Mouse (Mus musculus) C2C12 (cell line): ENCODE results near the gene Hsd17b13. TPM values are rescaled to one million over a fixed set of nuclear protein-coding genes. Genes with fewer than 3 reads are reported as not detected.

ENCODE experiments used
- H3K27me3 ChIP-seq: one replicate; pipeline ENCODE4 v1.6.1; 2011; ENCODE audit not compliant: control insufficient read depth, insufficient read depth, insufficient read length
- H3K36me3 ChIP-seq: one replicate; pipeline ENCODE4 v1.6.1; 2011; ENCODE audit not compliant: control insufficient read depth, insufficient read depth
- H3K4me3 ChIP-seq: one replicate; pipeline ENCODE4 v1.5.1; 2011; ENCODE audit warnings: mild to moderate bottlenecking, control low read depth; ENCODE audit not compliant: poor library complexity, insufficient read depth, severe bottlenecking
- H3K79me2 ChIP-seq: one replicate; pipeline ENCODE4 v1.6.1; 2011; ENCODE audit not compliant: control insufficient read depth, insufficient read depth
- H3K79me3 ChIP-seq: one replicate; pipeline ENCODE4 v1.6.1; 2011; ENCODE audit warnings: low read depth, control low read depth
- H3ac ChIP-seq: one replicate; pipeline ENCODE3; 2011; ENCODE audit warnings: low read depth; ENCODE audit not compliant: control insufficient read depth, insufficient read length
- CEBPB ChIP-seq: IDR thresholded peaks from one replicate; pipeline ENCODE4 v1.6.1; 2011; ENCODE audit warnings: low read depth, mild to moderate bottlenecking, control low read depth, moderate library complexity
- CTCF ChIP-seq: IDR thresholded peaks from one replicate; pipeline ENCODE4 v1.5.1; 2011; ENCODE audit not compliant: control insufficient read depth, insufficient read depth, insufficient read length
- FOSL1 ChIP-seq: IDR thresholded peaks from one replicate; pipeline ENCODE4 v1.8.0; 2011; ENCODE audit warnings: mild to moderate bottlenecking, low read length; ENCODE audit not compliant: poor library complexity, insufficient read depth, severe bottlenecking
- MAX ChIP-seq: IDR thresholded peaks from one replicate; pipeline ENCODE4 v1.6.1; 2011; ENCODE audit warnings: mild to moderate bottlenecking, control low read depth
- MYOD1 ChIP-seq: IDR thresholded peaks from one replicate; pipeline ENCODE4 v1.6.1; 2011; ENCODE audit warnings: low read depth; ENCODE audit not compliant: control insufficient read depth, insufficient read length
- MYOG ChIP-seq: IDR thresholded peaks from one replicate; pipeline ENCODE4 v1.6.1; 2011; ENCODE audit not compliant: control insufficient read depth, insufficient read length; ENCODE audit errors: extremely low read depth
- USF1 ChIP-seq: IDR thresholded peaks from one replicate; pipeline ENCODE4 v1.6.1; 2011; ENCODE audit warnings: low read depth, mild to moderate bottlenecking, control low read depth, moderate library complexity
- polyA plus RNA-seq: library from polyadenylated mRNA; unstranded; fragments of >200 nt; fragmentation: generic; extraction: Trizol; gene quantifications from one replicate; pipeline ENCODE4 v1.2.1, GENCODE M21; 2012; ENCODE audit warnings: missing spikeins

Gene Hsd17b13
- polyA plus RNA-seq, 1 experiment = not detected

- H3K27me3 ChIP-seq = no peaks in the 10 kb centered on the region
- no peaks in the 10 kb centered on the region for H3K36me3 ChIP-seq
- no peak overlapping the region for H3ac ChIP-seq
- TF ChIP-seq CTCF = no peak
- TF ChIP-seq MAX = no peak
- no peak for TF ChIP-seq CEBPB
- no peak for TF ChIP-seq FOSL1
- TF ChIP-seq MYOD1 = no peak
- no peak for TF ChIP-seq USF1
- no peak for TF ChIP-seq MYOG
- no peak overlapping the region for H3K4me3 ChIP-seq
- no peaks in the 10 kb centered on the region for H3K79me2 ChIP-seq
- no peaks in the 10 kb centered on the region for H3K79me3 ChIP-seq
Measured at GRCm38 (mm10) chr5:104003955-104004354, 26.7 kb upstream of the Hsd17b13 start.

GRCm38 (mm10) chr5:104003256-104003931 is 26.2 kb upstream of the Hsd17b13 start:
- no peak for TF ChIP-seq MYOG
- TF ChIP-seq MAX = no peak
- no peak for TF ChIP-seq USF1
- TF ChIP-seq CEBPB = no peak
- TF ChIP-seq FOSL1 = no peak
- no peak for TF ChIP-seq CTCF
- no peak for TF ChIP-seq MYOD1
- no peaks in the 10 kb centered on the region for H3K79me3 ChIP-seq
- H3ac ChIP-seq = no peak overlapping the region
- no peaks in the 10 kb centered on the region for H3K27me3 ChIP-seq
- H3K36me3 ChIP-seq = no peaks in the 10 kb centered on the region
- no peak overlapping the region for H3K4me3 ChIP-seq
- no peaks in the 10 kb centered on the region for H3K79me2 ChIP-seq

- TF ChIP-seq MYOD1 (no peak), MAX (no peak), CTCF (no peak), MYOG (no peak), CEBPB (no peak), USF1 (no peak), FOSL1 (no peak)
- Histone ChIP-seq H3K27me3 (no peaks in the 10 kb centered on the region), H3K4me3 (no peak overlapping the region)
Measured at GRCm38 (mm10) chr5:104002549-104003255, 25.5 kb upstream of the Hsd17b13 start.

GRCm38 (mm10) chr5:103999738-104000137 is 22.5 kb upstream of the Hsd17b13 start:
- TF ChIP-seq CEBPB = no peak
- TF ChIP-seq MAX = no peak
- TF ChIP-seq CTCF = peak; percentile 55
- Histone ChIP-seq H3K36me3 (no peaks in the 10 kb centered on the region), H3K79me2 (no peaks in the 10 kb centered on the region)

More at GRCm38 (mm10) chr5:104002549-104003255, 25.5 kb upstream of the Hsd17b13 start:
- Histone ChIP-seq H3K79me3 (no peaks in the 10 kb centered on the region), H3ac (no peak overlapping the region), H3K36me3 (no peaks in the 10 kb centered on the region), H3K79me2 (no peaks in the 10 kb centered on the region)

GRCm38 (mm10) chr5:103998739-103999138 is 21.5 kb upstream of the Hsd17b13 start:
- Histone ChIP-seq H3K79me3 (no peaks in the 10 kb centered on the region), H3K36me3 (no peaks in the 10 kb centered on the region), H3K4me3 (no peak overlapping the region), H3K27me3 (no peaks in the 10 kb centered on the region), H3ac (no peak overlapping the region), H3K79me2 (no peaks in the 10 kb centered on the region)
- TF ChIP-seq CTCF = no peak
- no peak for TF ChIP-seq MYOD1
- TF ChIP-seq MYOG = no peak
- TF ChIP-seq FOSL1 = no peak
- no peak for TF ChIP-seq CEBPB
- no peak for TF ChIP-seq USF1
- no peak for TF ChIP-seq MAX

More at GRCm38 (mm10) chr5:103999738-104000137, 22.5 kb upstream of the Hsd17b13 start:
- H3K4me3 ChIP-seq = no peak overlapping the region
- no peaks in the 10 kb centered on the region for H3K27me3 ChIP-seq
- no peaks in the 10 kb centered on the region for H3K79me3 ChIP-seq
- H3ac ChIP-seq = no peak overlapping the region
